Mouse (Mus musculus) stomach, adult 2 months (tissue): ENCODE data around the gene Krt222. TPM values are rescaled to one million over a fixed set of nuclear protein-coding genes. Genes with fewer than 3 reads are reported as not detected.

Experiments
- polyA plus RNA-seq: library from polyadenylated mRNA; depleted of rRNA; stranded (reverse); fragments of >200 nt; gene quantifications from 2 replicates; pipeline ENCODE4 v1.2.3, GENCODE M21; 2012; rRNA removed

Gene Krt222
- not detected in 2 replicates for polyA plus RNA-seq

GRCm38 (mm10) chr11:99243820-99244374 is at the start of gene Krt222:
Gene Krt222 (minus strand): TSS chr11:99244085.

DNA sequence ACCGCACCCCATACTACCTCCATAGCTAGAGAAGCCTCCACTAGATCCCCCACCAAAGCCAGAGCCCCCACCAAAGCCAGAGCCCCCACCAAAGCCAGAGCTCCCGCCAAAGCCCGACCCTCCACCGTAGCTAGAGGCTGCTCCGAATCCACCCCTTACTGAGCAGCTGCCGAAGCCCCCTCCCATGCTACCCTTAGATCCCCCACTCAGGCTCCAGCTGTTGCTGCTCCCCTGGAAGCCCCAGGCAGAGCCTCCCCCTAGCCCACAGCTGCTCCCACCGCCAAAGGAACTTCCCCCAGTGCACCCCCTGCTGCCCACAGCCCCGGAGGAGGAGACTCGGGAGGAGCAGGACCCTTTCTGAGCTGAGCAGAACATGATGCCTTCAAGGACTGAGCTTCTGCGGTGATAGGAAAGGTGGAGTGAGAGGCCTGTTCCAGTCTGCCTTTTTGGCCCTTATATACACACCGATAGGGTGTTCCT is 41.0 kb upstream of the Krt222 start, which contains the start of gene Krt24:
TSS of gene Krt24 (minus strand) at position 430 of the 480 bp plus-strand sequence.

DNA sequence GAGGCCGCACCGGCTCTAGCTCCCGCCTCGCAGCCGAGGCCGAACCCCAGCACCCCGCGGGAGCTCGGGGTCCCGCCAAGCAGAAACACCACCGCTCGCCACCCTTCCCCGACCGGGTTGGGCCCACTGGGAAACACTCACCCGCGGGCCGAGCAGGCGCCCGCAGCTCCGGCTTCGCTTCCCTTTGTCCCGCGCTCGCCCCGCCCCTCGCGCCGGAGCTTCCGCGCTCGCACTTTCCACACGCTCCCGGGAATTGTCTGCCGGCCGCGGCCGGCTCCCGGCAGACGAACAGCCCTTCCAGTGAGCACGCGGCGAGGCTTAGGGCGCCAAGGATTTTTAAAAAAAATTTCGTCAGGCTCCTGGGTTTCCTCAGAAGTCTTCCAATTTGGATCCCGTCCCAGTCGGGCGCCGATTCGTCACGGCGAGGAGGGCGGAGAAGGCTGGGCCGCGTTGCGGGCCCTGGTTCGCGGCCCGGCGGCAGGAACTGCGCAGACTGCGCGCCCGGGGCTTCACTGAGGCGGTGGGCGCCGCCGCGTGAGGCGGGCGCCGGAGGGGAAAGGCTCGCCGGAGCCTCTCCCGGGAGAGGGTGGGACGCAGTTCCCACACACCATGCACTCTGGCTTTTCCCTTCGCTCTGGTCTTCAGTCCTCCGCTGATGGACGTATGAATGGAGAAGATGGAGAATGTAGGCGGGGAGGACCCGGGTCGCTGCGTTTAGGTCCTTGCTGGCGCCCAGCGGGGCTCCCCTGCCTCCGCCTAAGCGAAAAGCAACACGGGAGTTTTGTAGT is 13.4 kb downstream of the Krt222 start, which contains the start of gene Smarce1:
TSS of gene Smarce1 (minus strand) at position 757 of the 788 bp plus-strand sequence.

Other genes with a start within 250 kb of the Krt222 start
- gene Top2a, start 219.9 kb downstream of the Krt222 start, polyA plus RNA-seq = 0.35 and 1.1 TPM in 2 replicates
- 88.4 and 198 TPM in 2 replicates for gene Igfbp4, start 202.8 kb downstream of the Krt222 start, polyA plus RNA-seq
- 4.9 and 8.7 TPM in 2 replicates for gene Tns4, start 154.8 kb downstream of the Krt222 start, polyA plus RNA-seq
- 0.48 and 1.6 TPM in 2 replicates for gene Ccr7, start 89.0 kb downstream of the Krt222 start, polyA plus RNA-seq
- 3.5 and 4.1 TPM in 2 replicates for gene Smarce1, start 13.1 kb downstream of the Krt222 start, polyA plus RNA-seq
- not detected in 2 replicates for gene Krt24, start 41.2 kb upstream of the Krt222 start, polyA plus RNA-seq
- not detected in 2 replicates for gene Krt25, start 78.9 kb upstream of the Krt222 start, polyA plus RNA-seq
- gene Krt26, start 93.9 kb upstream of the Krt222 start, polyA plus RNA-seq = not detected in 2 replicates
- gene Krt27, start 107.0 kb upstream of the Krt222 start, polyA plus RNA-seq = not detected in 2 replicates
- not detected in 2 replicates for gene Krt28, start 130.8 kb upstream of the Krt222 start, polyA plus RNA-seq
- gene Krt10, start 145.3 kb upstream of the Krt222 start, polyA plus RNA-seq = 321 and 430 TPM in 2 replicates
- gene Krt12, start 178.2 kb upstream of the Krt222 start, polyA plus RNA-seq = 0.58 and 0.89 TPM in 2 replicates
- 24.2 and 29.7 TPM in 2 replicates for gene Krt20, start 194.1 kb upstream of the Krt222 start, polyA plus RNA-seq
- 108 and 113 TPM in 2 replicates for gene Krt23, start 249.1 kb upstream of the Krt222 start, polyA plus RNA-seq